ENCODE assay signal across 8 mouse cellular contexts in the genomic region with DNA sequence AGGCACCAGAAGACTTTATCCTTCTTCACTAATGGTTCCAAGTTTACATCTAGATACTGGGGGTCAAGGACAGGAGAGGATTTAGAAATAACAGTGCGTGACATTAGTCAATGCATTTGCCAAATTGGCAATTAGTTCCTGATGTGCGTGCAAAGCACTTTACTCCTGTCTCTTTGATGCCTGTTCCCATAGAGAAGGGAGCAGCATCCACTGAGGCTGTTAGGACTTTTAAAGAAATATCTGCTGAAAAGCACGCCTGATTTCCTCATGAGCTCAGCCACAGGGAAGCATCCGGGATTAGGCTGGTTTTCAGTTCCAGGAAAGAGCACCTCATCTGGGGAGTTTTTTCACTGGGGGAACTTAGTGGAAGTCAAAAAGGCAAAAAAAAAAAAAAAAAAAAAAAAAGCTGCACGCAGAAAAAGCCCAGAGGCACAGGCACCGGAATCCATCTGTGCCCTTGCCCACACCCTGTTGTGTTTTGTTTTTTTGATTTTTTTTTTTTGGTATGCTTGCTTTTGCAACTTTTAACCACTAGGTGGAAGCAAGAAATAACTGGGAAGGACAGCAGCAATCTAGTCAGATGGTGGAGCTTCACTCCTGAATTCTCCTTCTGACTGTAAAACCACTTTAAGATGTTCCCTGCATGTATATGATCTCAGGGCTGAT. TPM values are rescaled to one million over a fixed set of nuclear protein-coding genes. Genes with fewer than 3 reads are reported as not detected.
DNase-seq lines count a peak whose midpoint lies in the region; ATAC-seq and TF ChIP-seq lines count a peak whose summit lies in the region.

No protein-coding gene starts in this region.

- 16% methylated on average over 6 of the region's 6 CpGs for WGBS in kidney, embryonic 14.5 days
- WGBS in embryonic facial prominence, embryonic 14.5 days: 5% methylated on average over 6 of the region's 6 CpGs
- WGBS in hindbrain, postnatal 0 days: 2% methylated on average over 6 of the region's 6 CpGs
- 10% methylated on average over 6 of the region's 6 CpGs for WGBS in stomach, postnatal 0 days

- H3K27me3 ChIP-seq in kidney, embryonic 14.5 days (ENCODE audit: control insufficient read depth, insufficient read depth, low read length): no peaks in the 10 kb centered on the region
- H3K27me3 ChIP-seq in embryonic facial prominence, embryonic 14.5 days (replicated peaks; ENCODE audit: control insufficient read depth, insufficient read depth, low read length): no peaks in the 10 kb centered on the region
- no peaks in the 10 kb centered on the region for H3K27me3 ChIP-seq in hindbrain, postnatal 0 days (ENCODE audit: insufficient read depth, low read length)
- H3K27me3 ChIP-seq in stomach, postnatal 0 days (ENCODE audit: control insufficient read depth, insufficient read depth, low read length): no peaks in the 10 kb centered on the region

- DNase-seq in kidney, postnatal 10 days: no peak
- DNase-seq in NIH3T3 (ENCODE audit: low read depth): peak; percentile 84
- DNase-seq in embryonic facial prominence, embryonic 14.5 days (ENCODE audit: low spot score): peak; percentile 81
- DNase-seq in hindbrain, postnatal 0 days (ENCODE audit: low spot score): peak; percentile 85
- no peak for DNase-seq in stomach, postnatal 0 days (ENCODE audit: low spot score)
- DNase-seq in right cerebral cortex, postnatal 14 days: no peak

- H3K27ac ChIP-seq in kidney, embryonic 14.5 days (ENCODE audit: low read depth, low read length): peak overlapping the region; percentile 56; the same call in 1 of the 2 replicates
- peak overlapping the region; percentile 28; the same call in 1 of the 2 replicates for H3K27ac ChIP-seq in embryonic facial prominence, embryonic 14.5 days (replicated peaks; ENCODE audit: low read depth, low read length)
- no peak overlapping the region for H3K27ac ChIP-seq in hindbrain, postnatal 0 days
- no peak overlapping the region for H3K27ac ChIP-seq in stomach, postnatal 0 days (replicated peaks)

- ATAC-seq in kidney, embryonic 14.5 days (ENCODE audit: low FRiP score, low TSS enrichment): no peak
- peak; percentile 58; the same call in 1 of the 2 replicates for ATAC-seq in embryonic facial prominence, embryonic 14.5 days (ENCODE audit: low read depth)
- ATAC-seq in hindbrain, postnatal 0 days: peak; percentile 30; the same call in 1 of the 2 replicates
- peak; percentile 77 for ATAC-seq in megakaryocyte, adult 5-6 weeks (ENCODE audit: poor library complexity, severe bottlenecking)
- ATAC-seq in stomach, postnatal 0 days (ENCODE audit: low FRiP score, low TSS enrichment): no peak; the same call in 1 of the 2 replicates

- H3K4me1 ChIP-seq in kidney, embryonic 14.5 days (ENCODE audit: control insufficient read depth, insufficient read depth, low read length): peaks cover 32% of the 10 kb centered on the region
- peaks cover 20% of the 10 kb centered on the region for H3K4me1 ChIP-seq in embryonic facial prominence, embryonic 14.5 days (ENCODE audit: control insufficient read depth, insufficient read depth, low read length)
- peaks cover 6% of the 10 kb centered on the region; the same call in 1 of the 2 replicates for H3K4me1 ChIP-seq in hindbrain, postnatal 0 days (ENCODE audit: insufficient read depth, low read length)
- H3K4me1 ChIP-seq in stomach, postnatal 0 days (replicated peaks; ENCODE audit: control insufficient read depth, insufficient read depth): no peaks in the 10 kb centered on the region

- no peak overlapping the region for H3K9ac ChIP-seq in kidney, embryonic 14.5 days (ENCODE audit: low read depth, low read length)
- H3K9ac ChIP-seq in embryonic facial prominence, embryonic 14.5 days (ENCODE audit: low read depth, low read length): no peak overlapping the region
- no peak overlapping the region for H3K9ac ChIP-seq in hindbrain, postnatal 0 days (replicated peaks; ENCODE audit: low read length)
- H3K9ac ChIP-seq in stomach, postnatal 0 days (ENCODE audit: low read length): no peak overlapping the region

- TF ChIP-seq EP300 in stomach, postnatal 0 days (optimal IDR thresholded peaks at IDR 0.05): no peak

- no peaks in the 10 kb centered on the region for H3K9me3 ChIP-seq in kidney, embryonic 14.5 days (ENCODE audit: control insufficient read depth, low read length)
- H3K9me3 ChIP-seq in embryonic facial prominence, embryonic 14.5 days (ENCODE audit: control insufficient read depth, low read length): no peaks in the 10 kb centered on the region
- no peaks in the 10 kb centered on the region for H3K9me3 ChIP-seq in hindbrain, postnatal 0 days (ENCODE audit: low read length)
- H3K9me3 ChIP-seq in stomach, postnatal 0 days (ENCODE audit: control insufficient read depth, low read length): no peaks in the 10 kb centered on the region

- H3K4me3 ChIP-seq in kidney, embryonic 14.5 days (ENCODE audit: low read length): no peak overlapping the region
- H3K4me3 ChIP-seq in embryonic facial prominence, embryonic 14.5 days (ENCODE audit: low read depth, low read length): peak overlapping the region; percentile 8; the same call in 1 of the 2 replicates
- H3K4me3 ChIP-seq in hindbrain, postnatal 0 days (ENCODE audit: low read length): no peak overlapping the region
- no peak overlapping the region for H3K4me3 ChIP-seq in stomach, postnatal 0 days (ENCODE audit: low read depth, low read length)

- H3K36me3 ChIP-seq in kidney, embryonic 14.5 days (ENCODE audit: control insufficient read depth, insufficient read depth, low read length): no peaks in the 10 kb centered on the region
- H3K36me3 ChIP-seq in embryonic facial prominence, embryonic 14.5 days (ENCODE audit: control insufficient read depth, insufficient read depth, low read length): no peaks in the 10 kb centered on the region
- no peaks in the 10 kb centered on the region for H3K36me3 ChIP-seq in hindbrain, postnatal 0 days (ENCODE audit: insufficient read depth, low read length)
- no peaks in the 10 kb centered on the region for H3K36me3 ChIP-seq in stomach, postnatal 0 days (ENCODE audit: control insufficient read depth, insufficient read depth, low read length)

- TF ChIP-seq CTCF in hindbrain, postnatal 0 days (IDR thresholded peaks at IDR 0.05; ENCODE audit: low read depth): peak; percentile 85
- TF ChIP-seq CTCF in stomach, postnatal 0 days (IDR thresholded peaks at IDR 0.05; ENCODE audit: low read depth): peak; percentile 90

- H3K4me2 ChIP-seq in kidney, embryonic 14.5 days (replicated peaks; ENCODE audit: low read depth, low read length): no peak overlapping the region
- peak overlapping the region; percentile 47 for H3K4me2 ChIP-seq in embryonic facial prominence, embryonic 14.5 days (ENCODE audit: low read depth, low read length)
- H3K4me2 ChIP-seq in hindbrain, postnatal 0 days (ENCODE audit: low read depth, low read length): peak overlapping the region; percentile 38
- peak overlapping the region; percentile 37 for H3K4me2 ChIP-seq in stomach, postnatal 0 days (replicated peaks; ENCODE audit: low read depth)

RNA-seq across cellular contexts. Expression of a gene that starts 59.8 kb away (rescaled TPM):
- 0.53 and 0.93 TPM in 2 replicates for polyA plus RNA-seq in kidney, embryonic 14.5 days (2014; fragmentation: Nextera tagmentation; extraction: Ambion mirVana)
- polyA plus RNA-seq in embryonic facial prominence, embryonic 14.5 days (2014; fragmentation: Nextera tagmentation; extraction: Ambion mirVana): 1.3 and 1.4 TPM in 2 replicates
- total RNA-seq in hindbrain, postnatal 0 days (2014; rRNA removed): 1.3 TPM in 2 replicates
- 1.5 and 1.8 TPM in 2 replicates for polyA plus RNA-seq in hindbrain, postnatal 0 days (2015; fragmentation: Nextera tagmentation; extraction: Ambion mirVana)
- total RNA-seq in megakaryocyte, adult 5-6 weeks (2015): not detected in 2 replicates
- total RNA-seq in megakaryocyte, adult 5-6 weeks (2017): not detected in 2 replicates
- 0.31 and 0.49 TPM in 2 replicates for polyA plus RNA-seq in stomach, postnatal 0 days (2015; fragmentation: Nextera tagmentation; extraction: Ambion mirVana)

Comparison
In these comparisons a context has a peak if more than half of its experiments do, and no peak if none do; other contexts are left out.
1. ATAC-seq: peak in embryonic facial prominence, embryonic 14.5 days (single experiment), hindbrain, postnatal 0 days (single experiment) and megakaryocyte, adult 5-6 weeks (single experiment); none in kidney, embryonic 14.5 days (single experiment) and stomach, postnatal 0 days (single experiment).
2. H3K27ac ChIP-seq: peak in kidney, embryonic 14.5 days (single experiment) and embryonic facial prominence, embryonic 14.5 days (single experiment); none in hindbrain, postnatal 0 days (single experiment) and stomach, postnatal 0 days (single experiment).
3. DNase-seq: peak in NIH3T3 (single experiment), embryonic facial prominence, embryonic 14.5 days (single experiment) and hindbrain, postnatal 0 days (single experiment); none in kidney, postnatal 10 days (single experiment), stomach, postnatal 0 days (single experiment) and right cerebral cortex, postnatal 14 days (single experiment).